Mouse (Mus musculus): ENCODE results near the gene Btbd6. TPM values are rescaled to one million over a fixed set of nuclear protein-coding genes. Genes with fewer than 3 reads are reported as not detected.

Gene Btbd6
- polyA plus RNA-seq, 1 experiment from 2014 or later = 23.4 TPM

GRCm38 (mm10) chr12:112951150-112951842, 25.0 kb upstream of the Btbd6 start:
- no peak for DNase-seq (ENCODE audit: low spot score)
- 15% methylated on average over 7 of the region's 7 CpGs for WGBS
- Histone ChIP-seq H3K9ac (replicated peaks; ENCODE audit: low read depth) (no peak overlapping the region), H3K36me3 (ENCODE audit: insufficient read depth, low read length) (no peaks in the 10 kb centered on the region), H3K4me1 (ENCODE audit: insufficient read depth, low read depth, low read length) (peaks cover 19% of the 10 kb centered on the region), H3K4me2 (replicated peaks; ENCODE audit: low read depth, low read length) (no peak overlapping the region), H3K4me3 (ENCODE audit: low read depth, low read length) (no peak overlapping the region), H3K27me3 (replicated peaks; ENCODE audit: insufficient read depth, low read length) (no peaks in the 10 kb centered on the region), H3K9me3 (ENCODE audit: low read length) (no peaks in the 10 kb centered on the region), H3K27ac (ENCODE audit: low read length) (peak overlapping the region; percentile 68)
- no peak for ATAC-seq
- no peak for TF ChIP-seq EP300 (IDR thresholded peaks at IDR 0.05)
- TF ChIP-seq CTCF (IDR thresholded peaks at IDR 0.05) = no peak

GRCm38 (mm10) chr12:112952433-112952832, 23.8 kb upstream of the Btbd6 start:
- Histone ChIP-seq H3K4me3 (ENCODE audit: low read depth, low read length) (no peak overlapping the region), H3K4me1 (ENCODE audit: insufficient read depth, low read depth, low read length) (peaks cover 19% of the 10 kb centered on the region), H3K9ac (replicated peaks; ENCODE audit: low read depth) (no peak overlapping the region), H3K27ac (ENCODE audit: low read length) (peak overlapping the region; percentile 68), H3K36me3 (ENCODE audit: insufficient read depth, low read length) (no peaks in the 10 kb centered on the region), H3K4me2 (replicated peaks; ENCODE audit: low read depth, low read length) (no peak overlapping the region), H3K9me3 (ENCODE audit: low read length) (no peaks in the 10 kb centered on the region), H3K27me3 (replicated peaks; ENCODE audit: insufficient read depth, low read length) (no peaks in the 10 kb centered on the region)
- DNase-seq (ENCODE audit: low spot score) (peak; percentile 83), ATAC-seq (peak; percentile 51)
- 21% methylated on average over 8 of the region's 8 CpGs for WGBS
- TF ChIP-seq EP300 (IDR thresholded peaks at IDR 0.05) (peak; percentile 66), CTCF (IDR thresholded peaks at IDR 0.05) (no peak)

- Histone ChIP-seq H3K9ac (replicated peaks; ENCODE audit: low read depth) (no peak overlapping the region), H3K36me3 (ENCODE audit: insufficient read depth, low read length) (no peaks in the 10 kb centered on the region), H3K4me1 (ENCODE audit: insufficient read depth, low read depth, low read length) (peaks cover 19% of the 10 kb centered on the region), H3K27me3 (replicated peaks; ENCODE audit: insufficient read depth, low read length) (no peaks in the 10 kb centered on the region), H3K27ac (ENCODE audit: low read length) (peak overlapping the region; percentile 62), H3K4me3 (ENCODE audit: low read depth, low read length) (no peak overlapping the region), H3K4me2 (replicated peaks; ENCODE audit: low read depth, low read length) (no peak overlapping the region), H3K9me3 (ENCODE audit: low read length) (no peaks in the 10 kb centered on the region)
- WGBS = 49% methylated on average over 3 of the region's 3 CpGs
- no peak for TF ChIP-seq EP300 (IDR thresholded peaks at IDR 0.05)
- TF ChIP-seq CTCF (IDR thresholded peaks at IDR 0.05) = no peak
- ATAC-seq (no peak), DNase-seq (ENCODE audit: low spot score) (no peak)
Measured at GRCm38 (mm10) chr12:112952926-112953565, 23.2 kb upstream of the Btbd6 start.

GRCm38 (mm10) chr12:112955800-112956199, 20.5 kb upstream of the Btbd6 start:
- 39% methylated on average over 4 of the region's 4 CpGs for WGBS
- no peak overlapping the region for H3K4me3 ChIP-seq (ENCODE audit: low read depth, low read length)
- ATAC-seq (peak; percentile 50), DNase-seq (ENCODE audit: low spot score) (peak; percentile 76)
- H3K27ac ChIP-seq (ENCODE audit: low read length) = no peak overlapping the region
- H3K4me1 ChIP-seq (ENCODE audit: insufficient read depth, low read depth, low read length) = peaks cover 10% of the 10 kb centered on the region
- H3K9ac ChIP-seq (replicated peaks; ENCODE audit: low read depth) = no peak overlapping the region
- TF ChIP-seq EP300 (IDR thresholded peaks at IDR 0.05) (no peak), CTCF (IDR thresholded peaks at IDR 0.05) (peak; percentile 95)
- peaks cover 13% of the 10 kb centered on the region for H3K36me3 ChIP-seq (ENCODE audit: insufficient read depth, low read length)
- H3K4me2 ChIP-seq (replicated peaks; ENCODE audit: low read depth, low read length) = no peak overlapping the region
- no peaks in the 10 kb centered on the region for H3K9me3 ChIP-seq (ENCODE audit: low read length)
- H3K27me3 ChIP-seq (replicated peaks; ENCODE audit: insufficient read depth, low read length) = no peaks in the 10 kb centered on the region

GRCm38 (mm10) chr12:112958303-112958702, 18.0 kb upstream of the Btbd6 start:
- Histone ChIP-seq H3K36me3 (ENCODE audit: insufficient read depth, low read length) (peaks cover 37% of the 10 kb centered on the region), H3K4me2 (replicated peaks; ENCODE audit: low read depth, low read length) (no peak overlapping the region), H3K9ac (replicated peaks; ENCODE audit: low read depth) (no peak overlapping the region), H3K27ac (ENCODE audit: low read length) (no peak overlapping the region), H3K4me1 (ENCODE audit: insufficient read depth, low read depth, low read length) (0 out of 2 replicates have a peak, but pooled peaks cover under 1% of the 10 kb centered on the region), H3K4me3 (ENCODE audit: low read depth, low read length) (no peak overlapping the region), H3K9me3 (ENCODE audit: low read length) (no peaks in the 10 kb centered on the region), H3K27me3 (replicated peaks; ENCODE audit: insufficient read depth, low read length) (no peaks in the 10 kb centered on the region)
- peak; percentile 65 for DNase-seq (ENCODE audit: low spot score)
- WGBS = 22% methylated on average over 4 of the region's 4 CpGs
- peak; percentile 73 for TF ChIP-seq CTCF (IDR thresholded peaks at IDR 0.05)
- no peak for TF ChIP-seq EP300 (IDR thresholded peaks at IDR 0.05)
- peak; percentile 75 for ATAC-seq

- WGBS = 76% methylated on average over 8 of the region's 8 CpGs
- Histone ChIP-seq H3K9me3 (ENCODE audit: low read length) (no peaks in the 10 kb centered on the region), H3K4me1 (ENCODE audit: insufficient read depth, low read depth, low read length) (no peaks in the 10 kb centered on the region), H3K9ac (replicated peaks; ENCODE audit: low read depth) (no peak overlapping the region), H3K27me3 (replicated peaks; ENCODE audit: insufficient read depth, low read length) (no peaks in the 10 kb centered on the region), H3K4me2 (replicated peaks; ENCODE audit: low read depth, low read length) (no peak overlapping the region), H3K36me3 (ENCODE audit: insufficient read depth, low read length) (peaks cover 48% of the 10 kb centered on the region), H3K4me3 (ENCODE audit: low read depth, low read length) (no peak overlapping the region), H3K27ac (ENCODE audit: low read length) (no peak overlapping the region)
- ATAC-seq (no peak), DNase-seq (ENCODE audit: low spot score) (no peak)
- TF ChIP-seq CTCF (IDR thresholded peaks at IDR 0.05) = no peak
- TF ChIP-seq EP300 (IDR thresholded peaks at IDR 0.05) = no peak
Measured at GRCm38 (mm10) chr12:112959421-112959820, 16.9 kb upstream of the Btbd6 start.

Data from lung, postnatal 0 days (tissue).